Mouse (Mus musculus) MEL (cell line): ENCODE results near the gene Tln2. TPM values are rescaled to one million over a fixed set of nuclear protein-coding genes. Genes with fewer than 3 reads are reported as not detected.

Experiments used
- DNase-seq: peaks from one replicate; pipeline ENCODE4 v3.0.0; 2011; ENCODE audit warnings: low read depth, low spot score
- H3K27ac ChIP-seq: 2 replicates; pipeline ENCODE4 v1.5.1; 2012; ENCODE audit warnings: low read depth, mild to moderate bottlenecking, control low read depth, low read length, moderate library complexity; ENCODE audit not compliant: control insufficient read depth
- H3K27me3 ChIP-seq, 2 experiments: fragments of 150-350 bp in 1 of 2; sonication (generic) in 1 of 2; 2 replicates each; pipeline ENCODE4 v1.6.1; 2012; ENCODE audit warnings: low read length in 2 of 2, mild to moderate bottlenecking in 2 of 2, improper control_type of control experiment in 1 of 2, moderate library complexity in 1 of 2; ENCODE audit not compliant: insufficient read depth in 2 of 2, control insufficient read depth in 1 of 2
- H3K36me3 ChIP-seq, 2 experiments: 2 replicates each; pipeline ENCODE4 v1.6.1; 2012 to 2014; ENCODE audit warnings: low read length in 2 of 2, improper control_type of control experiment in 1 of 2, inconsistent platforms in 1 of 2, mild to moderate bottlenecking in 1 of 2; ENCODE audit not compliant: insufficient read depth in 2 of 2, control insufficient read depth in 1 of 2
- H3K4me1 ChIP-seq, 2 experiments: fragments of 150-350 bp in 1 of 2; sonication (generic) in 1 of 2; 2 replicates each; pipeline ENCODE4 v1.6.1; 2012; ENCODE audit warnings: low read length in 2 of 2, improper control_type of control experiment in 1 of 2, mild to moderate bottlenecking in 1 of 2; ENCODE audit not compliant: insufficient read depth in 2 of 2, control insufficient read depth in 1 of 2
- H3K4me3 ChIP-seq, 2 experiments: fragments of 150-350 bp in 1 of 2; sonication (generic) in 1 of 2; 2 replicates each; pipeline ENCODE4 v1.5.1; 2012; ENCODE audit warnings: low read depth in 2 of 2, low read length in 2 of 2, mild to moderate bottlenecking in 2 of 2, moderate library complexity in 2 of 2, control low read depth in 1 of 2, improper control_type of control experiment in 1 of 2; ENCODE audit not compliant: control insufficient read depth in 1 of 2, insufficient read depth in 1 of 2
- H3K79me2 ChIP-seq: 2 replicates; pipeline ENCODE4 v1.6.1; 2012; ENCODE audit warnings: mild to moderate bottlenecking, low read length, moderate library complexity; ENCODE audit not compliant: control insufficient read depth, poor library complexity, insufficient read depth
- H3K9ac ChIP-seq: 2 replicates; pipeline ENCODE4 v1.6.1; 2012; ENCODE audit warnings: low read depth, mild to moderate bottlenecking, control low read depth, low read length, moderate library complexity; ENCODE audit not compliant: control insufficient read depth, poor library complexity, severe bottlenecking
- H3K9me3 ChIP-seq: fragments of 150-350 bp; sonication (generic); replicated peaks from 2 replicates; pipeline ENCODE4 v1.6.1; 2012; ENCODE audit warnings: mild to moderate bottlenecking, low read length, improper control_type of control experiment, moderate library complexity; ENCODE audit not compliant: insufficient read depth
- CHD1 ChIP-seq: IDR thresholded peaks from 2 replicates; pipeline ENCODE4 v1.6.1; 2012; ENCODE audit warnings: low read depth, mild to moderate bottlenecking, inconsistent platforms, low read length, improper control_type of control experiment
- CHD2 ChIP-seq: IDR thresholded peaks from 2 replicates; pipeline ENCODE4 v1.6.1; 2011; ENCODE audit warnings: low read length, improper control_type of control experiment
- CTCF ChIP-seq, 3 experiments: IDR thresholded peaks in 2 of 3; conservative IDR thresholded peaks in 1 of 3; 2 replicates each; pipeline ENCODE4 v1.5.1; 2011 to 2012; ENCODE audit warnings: low read length in 3 of 3, low read depth in 2 of 3, mild to moderate bottlenecking in 2 of 3, improper control_type of control experiment in 1 of 3, inconsistent platforms in 1 of 3, mixed read lengths in 1 of 3, moderate library complexity in 1 of 3; ENCODE audit not compliant: control insufficient read depth in 1 of 3, insufficient read depth in 1 of 3, poor library complexity in 1 of 3, severe bottlenecking in 1 of 3
- E2F4 ChIP-seq: IDR thresholded peaks from 2 replicates; pipeline ENCODE4 v1.6.1; 2011; ENCODE audit warnings: low read depth, low read length, improper control_type of control experiment, borderline replicate concordance
- ETS1 ChIP-seq: IDR thresholded peaks from 2 replicates; pipeline ENCODE4 v1.6.1; 2012; ENCODE audit warnings: low read depth, mild to moderate bottlenecking, inconsistent platforms, low read length, improper control_type of control experiment, moderate library complexity
- GATA1 ChIP-seq: IDR thresholded peaks from 2 replicates; pipeline ENCODE4 v1.6.1; 2011; ENCODE audit warnings: low read depth, low read length, improper control_type of control experiment
- HCFC1 ChIP-seq: IDR thresholded peaks from 2 replicates; pipeline ENCODE4 v1.6.1; 2012; ENCODE audit warnings: low read depth, mild to moderate bottlenecking, inconsistent platforms, low read length, improper control_type of control experiment, moderate library complexity
- JUND ChIP-seq: IDR thresholded peaks from 2 replicates; pipeline ENCODE4 v1.6.1; 2011; ENCODE audit warnings: low read depth, mild to moderate bottlenecking, improper control_type of control experiment, low read length
- KAT2A ChIP-seq: conservative IDR thresholded peaks from 2 replicates; pipeline ENCODE4 v1.6.1; 2012; ENCODE audit warnings: low read depth, low read length, improper control_type of control experiment, inconsistent platforms
- MAX ChIP-seq: IDR thresholded peaks from 2 replicates; pipeline ENCODE4 v1.6.1; 2011; ENCODE audit warnings: low read length, improper control_type of control experiment
- MEF2A ChIP-seq: IDR thresholded peaks from 2 replicates; pipeline ENCODE4 v1.6.1; 2014; ENCODE audit warnings: low read depth, mild to moderate bottlenecking, inconsistent platforms, low read length, improper control_type of control experiment; ENCODE audit not compliant: poor library complexity, insufficient replicate concordance, severe bottlenecking; ENCODE audit errors: extremely low read depth
- POLR2AphosphoS2 ChIP-seq: IDR thresholded peaks from 2 replicates; pipeline ENCODE4 v1.6.1; 2011; ENCODE audit warnings: low read length, improper control_type of control experiment
- POLR2AphosphoS5 ChIP-seq: IDR thresholded peaks from 2 replicates; pipeline ENCODE4 v1.6.1; 2012; ENCODE audit warnings: low read depth, borderline replicate concordance, mild to moderate bottlenecking, inconsistent platforms, low read length, moderate library complexity, mixed read lengths
- SMC3 ChIP-seq: IDR thresholded peaks from 2 replicates; pipeline ENCODE4 v1.6.1; 2011; ENCODE audit warnings: low read depth, low read length, improper control_type of control experiment
- TAL1 ChIP-seq: IDR thresholded peaks from 2 replicates; pipeline ENCODE4 v1.6.1; 2012; ENCODE audit warnings: mild to moderate bottlenecking, inconsistent platforms, low read length, moderate library complexity, mixed read lengths
- TBP ChIP-seq: IDR thresholded peaks from 2 replicates; pipeline ENCODE4 v1.8.0; 2011; ENCODE audit warnings: low read depth, low read length, improper control_type of control experiment
- USF1 ChIP-seq: IDR thresholded peaks from 2 replicates; pipeline ENCODE4 v1.6.1; 2014; ENCODE audit warnings: low read depth, mild to moderate bottlenecking, inconsistent platforms, low read length, improper control_type of control experiment, moderate library complexity
- ZMIZ1 ChIP-seq: IDR thresholded peaks from 2 replicates; pipeline ENCODE4 v1.6.1; 2012; ENCODE audit warnings: low read depth, mild to moderate bottlenecking, inconsistent platforms, low read length, improper control_type of control experiment, moderate library complexity
- polyA plus RNA-seq, 2 experiments: library from polyadenylated mRNA; stranded (reverse) in 1 of 2; unstranded in 1 of 2; fragments of >175 nt in 1 of 2; fragments of >200 nt in 1 of 2; gene quantifications; 2 replicates each; pipeline versions ENCODE4 v1.2.1 to v1.2.4; 2012; ENCODE audit warnings: low replicate concordance in 2 of 2, low read depth in 1 of 2; ENCODE audit not compliant: insufficient read length in 2 of 2, insufficient read depth in 1 of 2, missing spikeins in 1 of 2
- total RNA-seq: library from RNA; depleted of rRNA; stranded (reverse); fragments of 300-350 nt; gene quantifications from 2 replicates; pipeline ENCODE4 v1.2.3, GENCODE M21; 2012

The Tln2 gene
- total and polyA plus RNA-seq, 3 experiments, result not detected

DNA sequence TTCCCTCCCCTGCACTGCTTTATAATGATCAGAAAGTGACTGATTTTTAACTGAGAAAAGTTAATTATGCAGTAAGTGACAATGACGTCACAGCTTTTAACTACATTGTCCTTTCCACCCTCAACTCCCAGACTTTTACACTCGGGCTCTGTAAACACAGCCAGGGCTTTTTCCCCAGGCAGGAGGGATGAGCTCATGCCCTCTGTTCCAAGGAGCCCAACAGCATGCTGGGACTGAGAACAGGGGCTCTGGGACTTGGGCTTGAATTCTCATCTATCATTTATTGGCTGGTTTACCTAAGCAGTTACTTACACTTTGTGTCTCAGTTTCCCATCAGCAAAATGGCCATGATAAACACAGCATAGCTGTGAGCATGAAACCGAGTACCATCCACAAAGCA is 259.2 kb downstream of the Tln2 start:
- H3K4me1 ChIP-seq, result no peaks in the 10 kb centered on the region
- H3K36me3 ChIP-seq, result no peaks in the 10 kb centered on the region
- no peak for TF ChIP-seq TBP
- TF ChIP-seq MEF2A, result no peak
- no peak for TF ChIP-seq CTCF (IDR thresholded peaks at IDR 0.05 in 2 of 3, conservative IDR thresholded peaks at IDR 0.05 in 1 of 3; ENCODE audit: control insufficient read depth in 1 of 3, insufficient read depth in 1 of 3, low read depth in 2 of 3, low read length in 3 of 3, poor library complexity in 1 of 3, severe bottlenecking in 1 of 3)
- no peak for TF ChIP-seq HCFC1
- TF ChIP-seq CHD2, result no peak
- no peak for TF ChIP-seq POLR2AphosphoS2
- no peak for TF ChIP-seq E2F4
- TF ChIP-seq CHD1, result no peak
- TF ChIP-seq KAT2A, result no peak
- H3K79me2 ChIP-seq, result no peaks in the 10 kb centered on the region
- no peak overlapping the region for H3K27ac ChIP-seq
- H3K27me3 ChIP-seq, result no peaks in the 10 kb centered on the region
- no peak overlapping the region for H3K4me3 ChIP-seq
- no peak overlapping the region for H3K9ac ChIP-seq
- H3K9me3 ChIP-seq, result no peaks in the 10 kb centered on the region
- DNase-seq, result no peak

DNA sequence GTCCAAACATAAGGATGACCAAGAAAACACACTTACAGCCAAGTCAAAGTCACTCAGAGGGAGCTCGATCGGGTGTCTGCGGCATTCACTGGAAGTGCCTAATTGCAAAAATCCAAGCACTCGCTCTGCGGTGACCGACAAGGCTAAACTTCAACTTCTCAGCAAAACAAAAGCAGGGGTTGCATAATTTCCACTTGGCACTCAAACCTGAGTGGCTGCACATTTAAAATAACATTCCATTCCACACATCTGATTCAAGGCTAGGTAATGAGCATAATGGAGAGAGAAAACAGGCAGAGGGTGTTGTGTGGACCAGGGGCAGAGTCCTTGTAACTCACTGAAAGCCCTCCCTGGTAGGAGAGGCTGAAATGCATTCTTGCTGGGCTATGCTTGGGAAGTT is 260.3 kb downstream of the Tln2 start:
- Histone ChIP-seq H3K27ac (no peak overlapping the region), H3K9ac (no peak overlapping the region), H3K27me3 (no peaks in the 10 kb centered on the region), H3K36me3 (no peaks in the 10 kb centered on the region), H3K79me2 (no peaks in the 10 kb centered on the region), H3K9me3 (no peaks in the 10 kb centered on the region), H3K4me3 (no peak overlapping the region), H3K4me1 (no peaks in the 10 kb centered on the region)
- TF ChIP-seq MAX, result no peak
- TF ChIP-seq E2F4, result no peak
- no peak for TF ChIP-seq ZMIZ1
- no peak for TF ChIP-seq USF1
- TF ChIP-seq JUND, result no peak
- TF ChIP-seq GATA1, result no peak
- TF ChIP-seq SMC3, result no peak
- TF ChIP-seq ETS1, result no peak
- TF ChIP-seq TAL1, result no peak
- TF ChIP-seq POLR2AphosphoS5, result no peak
- no peak for DNase-seq
